In the genomic region with DNA sequence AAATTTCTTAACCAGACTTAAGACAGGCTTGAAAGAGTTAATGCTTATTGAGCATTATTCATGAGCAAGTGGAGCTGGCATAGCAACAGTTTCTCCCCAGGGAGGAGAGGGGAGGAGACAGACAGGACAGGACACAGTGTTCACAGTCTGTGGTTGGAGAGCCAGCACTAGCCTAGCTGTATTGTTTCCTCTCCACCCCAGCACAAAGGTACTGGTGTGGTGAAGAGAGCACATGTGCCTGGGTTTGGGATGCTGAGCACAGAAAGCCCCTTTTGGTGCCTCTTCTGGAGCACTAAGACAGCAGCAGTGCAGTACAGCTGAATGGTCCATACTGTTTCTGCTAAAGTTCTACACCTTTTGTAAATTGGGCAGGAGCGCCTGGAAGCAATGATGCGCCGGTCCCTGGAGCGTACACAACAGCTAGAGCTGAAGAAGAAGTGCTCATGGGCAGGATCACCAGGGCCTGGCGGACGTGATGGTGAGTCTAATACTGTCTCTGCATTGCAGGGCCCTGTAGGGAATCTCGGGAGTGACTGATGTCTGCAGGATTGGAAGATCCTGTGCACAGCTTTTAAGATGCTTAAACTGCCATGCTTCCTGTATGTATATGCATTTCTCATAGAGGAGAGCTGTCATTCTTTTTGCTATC, we compare ENCODE assay signal across 10 mouse cellular contexts. TPM values are rescaled to one million over a fixed set of nuclear protein-coding genes. Genes with fewer than 3 reads are reported as not detected.
A peak's percentile ranks its signal among the peaks of the same experiment; 100 is the strongest.
DNase-seq lines count a peak whose midpoint lies in the region; ATAC-seq lines count a peak whose summit lies in the region.
"Had no signal": no experiment of that assay in that cellular context is flagged by ENCODE, and none has a peak within 500 bp of the region (broad histone marks: within the 10 kb centered on the region; RNA-seq: fewer than 3 reads in every experiment).

No protein-coding gene starts in this region.

- DNase-seq in layer of hippocampus, adult 11-12 months (ENCODE audit: low spot score), result peak; percentile 20
- DNase-seq in layer of hippocampus, postnatal 25 days (ENCODE audit: extremely low spot score in 1 of 2, low spot score in 1 of 2), result no peak
- peak; percentile 16 for DNase-seq in embryo, embryonic 11.5 days (ENCODE audit: low read depth, low spot score)
- no peak for DNase-seq in hindbrain, embryonic 14.5 days (ENCODE audit: low spot score)
- DNase-seq in kidney, postnatal 4 days, result no peak
- DNase-seq in lung, adult 18-20 months, result no peak
- DNase-seq in spleen, adult 12 weeks (ENCODE audit: low spot score), result no peak

- H3K4me1 ChIP-seq in hindbrain, embryonic 14.5 days (replicated peaks; ENCODE audit: control insufficient read depth, insufficient read depth, low read length), result 0 out of 2 replicates have a peak, but pooled peaks cover 4% of the 10 kb centered on the region
- H3K4me1 ChIP-seq in neural tube, embryonic 14.5 days (ENCODE audit: control insufficient read depth, insufficient read depth, low read length), result no peaks in the 10 kb centered on the region
- H3K4me1 ChIP-seq: liver, embryonic 15.5 days had no signal

- WGBS in hindbrain, embryonic 14.5 days, result 25% methylated on average over 7 of the region's 7 CpGs
- 31% methylated on average over 7 of the region's 7 CpGs for WGBS in neural tube, embryonic 14.5 days

- H3K9me3 ChIP-seq in hindbrain, embryonic 14.5 days (ENCODE audit: control insufficient read depth, low read length), result no peaks in the 10 kb centered on the region
- H3K9me3 ChIP-seq in neural tube, embryonic 14.5 days (ENCODE audit: control insufficient read depth, low read length), result no peaks in the 10 kb centered on the region
- H3K9me3 ChIP-seq: liver, embryonic 15.5 days had no signal

- peak overlapping the region; percentile 40 for H3K4me2 ChIP-seq in hindbrain, embryonic 14.5 days (replicated peaks)
- no peak overlapping the region for H3K4me2 ChIP-seq in neural tube, embryonic 14.5 days (ENCODE audit: low read depth, low read length)
- H3K4me2 ChIP-seq: liver, embryonic 15.5 days had no signal

- peak overlapping the region; percentile 12 for H3K4me3 ChIP-seq in hindbrain, embryonic 14.5 days (replicated peaks; ENCODE audit: low read length)
- H3K4me3 ChIP-seq in neural tube, embryonic 14.5 days (ENCODE audit: low read depth, low read length), result no peak overlapping the region
- H3K4me3 ChIP-seq: liver, embryonic 15.5 days had no signal

- H3K27ac ChIP-seq in hindbrain, embryonic 14.5 days, result 0 out of 2 replicates have a peak overlapping the region, but pooled peaks have one; percentile 38
- no peak overlapping the region for H3K27ac ChIP-seq in neural tube, embryonic 14.5 days (ENCODE audit: low read depth, low read length)
- H3K27ac ChIP-seq: liver, embryonic 15.5 days had no signal

- no peaks in the 10 kb centered on the region for H3K36me3 ChIP-seq in hindbrain, embryonic 14.5 days (replicated peaks; ENCODE audit: control insufficient read depth, insufficient read depth)
- H3K36me3 ChIP-seq in neural tube, embryonic 14.5 days (ENCODE audit: control insufficient read depth, insufficient read depth, low read length), result no peaks in the 10 kb centered on the region
- H3K36me3 ChIP-seq: liver, embryonic 15.5 days had no signal

- no peak overlapping the region for H3K9ac ChIP-seq in hindbrain, embryonic 14.5 days
- H3K9ac ChIP-seq in neural tube, embryonic 14.5 days (replicated peaks; ENCODE audit: low read depth, low read length), result no peak overlapping the region
- H3K9ac ChIP-seq: liver, embryonic 15.5 days had no signal

- ATAC-seq in hindbrain, embryonic 14.5 days (ENCODE audit: low FRiP score), result peak; percentile 75; the same call in 1 of the 2 replicates
- ATAC-seq in neural tube, embryonic 14.5 days (ENCODE audit: low read depth), result peak; percentile 89; the same call in 1 of the 2 replicates
- ATAC-seq: intestine, embryonic 16.5 days had no signal

- H3K27me3 ChIP-seq in hindbrain, embryonic 14.5 days (ENCODE audit: control insufficient read depth, insufficient read depth, low read length), result peaks cover 8% of the 10 kb centered on the region; the same call in 1 of the 2 replicates
- no peaks in the 10 kb centered on the region for H3K27me3 ChIP-seq in neural tube, embryonic 14.5 days (ENCODE audit: control insufficient read depth, insufficient read depth, low read length)

RNA-seq across cellular contexts. Expression of a gene that starts 44.8 kb away (rescaled TPM):
- total RNA-seq in layer of hippocampus, postnatal 25 days (2021), result 10 to 100 TPM; 83.7 to 98.2 TPM
- polyA plus RNA-seq in hindbrain, embryonic 14.5 days (2014; fragmentation: Nextera tagmentation; extraction: Ambion mirVana), result 38.2 and 44.6 TPM in 2 replicates
- 44.4 and 44.7 TPM in 2 replicates for polyA plus RNA-seq in neural tube, embryonic 14.5 days (2014; fragmentation: Nextera tagmentation; extraction: Ambion mirVana)
- polyA plus RNA-seq: liver, embryonic 15.5 days had no signal

Comparison
In these comparisons a context has a peak if more than half of its experiments do, and no peak if none do; other contexts are left out.
1. DNase-seq: peak in layer of hippocampus, adult 11-12 months (single experiment) and embryo, embryonic 11.5 days (single experiment); none in layer of hippocampus, postnatal 25 days (0 of 2), hindbrain, embryonic 14.5 days (single experiment), kidney, postnatal 4 days (0 of 2), lung, adult 18-20 months (0 of 2) and spleen, adult 12 weeks (single experiment).